Mouse (Mus musculus): ENCODE results near the gene Map3k11.

DNA sequence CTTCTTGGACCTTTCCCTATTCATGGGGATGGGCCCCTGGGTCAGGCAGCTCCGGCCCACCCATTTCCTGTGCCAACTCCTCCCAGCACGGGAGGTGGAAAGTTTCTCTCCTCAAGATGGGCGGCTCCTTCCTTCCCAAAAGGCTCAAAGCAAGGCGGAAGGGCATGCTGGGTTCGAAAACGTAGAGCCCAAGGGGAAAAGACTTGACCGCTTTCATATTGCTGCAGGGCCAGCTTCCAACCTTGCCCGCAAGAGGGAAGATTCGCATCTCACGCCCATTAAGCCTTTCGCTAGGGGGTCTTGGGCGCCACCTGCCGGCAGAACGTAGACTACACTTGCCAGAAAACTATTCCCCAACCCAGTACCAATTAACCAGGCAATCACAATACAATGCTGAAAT lies 39.2 kb downstream of the Map3k11 start:
- TF ChIP-seq POLR2A (IDR thresholded peaks at IDR 0.05; ENCODE audit: low read depth, low read length) (no peak), CTCF (conservative IDR thresholded peaks at IDR 0.05; ENCODE audit: insufficient read depth, insufficient read length, low read depth, low read length) (peak; percentile 98)
